Comparison of ENCODE assay signal across 8 mouse cellular contexts in genomic region chr13:60936500-60936901, GRCm38 (mm10). TPM values are rescaled to one million over a fixed set of nuclear protein-coding genes. Genes with fewer than 3 reads are reported as not detected.
DNase-seq lines count a peak whose midpoint lies in the region; ATAC-seq and TF ChIP-seq lines count a peak whose summit lies in the region.
"Had no signal": no experiment of that assay in that cellular context is flagged by ENCODE, and none has a peak within 500 bp of the region (broad histone marks: within the 10 kb centered on the region; RNA-seq: fewer than 3 reads in every experiment).

Gm49391 (minus strand) TSS chr13:60936571.
Ctla2a (minus strand) TSS chr13:60936625.

- no peak within 1 kb of the TSS for H3K9ac ChIP-seq in liver, postnatal 0 days (replicated peaks)
- H3K9ac ChIP-seq: embryonic facial prominence, embryonic 15.5 days had no signal

- intact Hi-C loops in heart, postnatal 36 days (cut with DNase I), result loop anchor here (1.0 to 2.0 kb wide), 2 partner anchors 40 to 88 kb away; partner anchors contain the start of genes Ctla2b and Gm49392

- DNase-seq in NIH3T3 (ENCODE audit: low read depth), result peak; percentile 54
- peak; percentile 7 for DNase-seq in c-Kit-positive CD71-positive TER-119-negative erythroid progenitor cells, embryonic 14.5 days (ENCODE audit: low read depth)
- peak; percentile 33 to 48 for DNase-seq in heart, postnatal 36 days
- DNase-seq in liver, postnatal 0 days, result peak; percentile 27
- DNase-seq in thymus, postnatal 36 days, result peak; percentile 6 to 17
- no peak for DNase-seq in cerebellum, adult 11 months

- H3K36me3 ChIP-seq in liver, postnatal 0 days (replicated peaks; ENCODE audit: insufficient read depth, low read length), result no peaks in the 10 kb centered on the region
- H3K36me3 ChIP-seq: embryonic facial prominence, embryonic 15.5 days had no signal

- no peaks in the 10 kb centered on the region for H3K27me3 ChIP-seq in liver, postnatal 0 days (ENCODE audit: insufficient read depth, low read length)
- H3K27me3 ChIP-seq: embryonic facial prominence, embryonic 15.5 days had no signal

- H3K27ac ChIP-seq in liver, postnatal 0 days (ENCODE audit: low read depth), result no peak within 1 kb of the TSS
- H3K27ac ChIP-seq: embryonic facial prominence, embryonic 15.5 days had no signal

- no peak within 1 kb of the TSS for H3K4me3 ChIP-seq in liver, postnatal 0 days (ENCODE audit: low read depth, low read length)
- H3K4me3 ChIP-seq: embryonic facial prominence, embryonic 15.5 days had no signal

- H3K4me2 ChIP-seq in liver, postnatal 0 days (ENCODE audit: low read depth, low read length), result no peak within 1 kb of the TSS
- H3K4me2 ChIP-seq: embryonic facial prominence, embryonic 15.5 days had no signal

- peak; percentile 85 for TF ChIP-seq EP300 in liver, postnatal 0 days (IDR thresholded peaks at IDR 0.05; ENCODE audit: low read depth)

- no peaks in the 10 kb centered on the region for H3K4me1 ChIP-seq in liver, postnatal 0 days (ENCODE audit: insufficient read depth)
- H3K4me1 ChIP-seq: embryonic facial prominence, embryonic 15.5 days had no signal

- ATAC-seq in liver, postnatal 0 days, result peak; percentile 88
- ATAC-seq in erythroid progenitor cell, adult 5-6 weeks (replicated peaks; ENCODE audit: low FRiP score, poor library complexity, severe bottlenecking), result no peak

- 21% methylated on average over 5 of the region's 5 CpGs for WGBS in liver, postnatal 0 days (ENCODE audit: insufficient replicate concordance)

- TF ChIP-seq CTCF in liver, postnatal 0 days (IDR thresholded peaks at IDR 0.05; ENCODE audit: low read depth), result no peak

- no peaks in the 10 kb centered on the region for H3K9me3 ChIP-seq in liver, postnatal 0 days (ENCODE audit: low read length)
- H3K9me3 ChIP-seq: embryonic facial prominence, embryonic 15.5 days had no signal

RNA-seq across cellular contexts. Expression of gene Gm49391, which starts in this region (rescaled TPM):
- total RNA-seq in heart, postnatal 36 days (2021), result 1 to 10 TPM; 3.8 to 4.7 TPM
- polyA plus RNA-seq in liver, postnatal 0 days (2015; fragmentation: Nextera tagmentation; extraction: Ambion mirVana), result 2.9 and 3.4 TPM in 2 replicates
- total RNA-seq in erythroid progenitor cell, adult 5-6 weeks (2015; ENCODE audit: low replicate concordance), result 3.2 TPM in 1 of 2 replicates, not detected in the other
- total RNA-seq in erythroid progenitor cell, adult 5-6 weeks (2017; ENCODE audit: low replicate concordance), result 3.0 TPM in 1 of 2 replicates, not detected in the other

RNA-seq across cellular contexts. Expression of gene Ctla2a, which starts in this region (rescaled TPM):
- total RNA-seq in heart, postnatal 36 days (2021), result 10 to 100 TPM; 85.2 to 98.6 TPM
- polyA plus RNA-seq in liver, postnatal 0 days (2015; fragmentation: Nextera tagmentation; extraction: Ambion mirVana), result 42.0 and 42.9 TPM in 2 replicates
- 5.0 TPM in 1 of 2 replicates, not detected in the other for total RNA-seq in erythroid progenitor cell, adult 5-6 weeks (2015; ENCODE audit: low replicate concordance)
- 0.53 and 10.9 TPM in 2 replicates for total RNA-seq in erythroid progenitor cell, adult 5-6 weeks (2017; ENCODE audit: low replicate concordance)

Comparison
In these comparisons a context has a peak if more than half of its experiments do, and no peak if none do; other contexts are left out.
1. RNA of gene Ctla2a (total RNA-seq): 85.2 to 98.6 TPM in heart, postnatal 36 days; 0.53 to 10.9 TPM in erythroid progenitor cell, adult 5-6 weeks; every median in the first group is over 4 times any median in the second.